Mouse (Mus musculus): ENCODE data around the gene Gstp3. TPM values are rescaled to one million over a fixed set of nuclear protein-coding genes. Genes with fewer than 3 reads are reported as not detected.

Gene Gstp3
- polyA plus RNA-seq (2014; fragmentation: Illumina TruSeq; extraction: RNeasy Lipid Tissue Mini Kit (QIAGEN cat#74804); ENCODE audit: low replicate concordance), result not detected

DNA sequence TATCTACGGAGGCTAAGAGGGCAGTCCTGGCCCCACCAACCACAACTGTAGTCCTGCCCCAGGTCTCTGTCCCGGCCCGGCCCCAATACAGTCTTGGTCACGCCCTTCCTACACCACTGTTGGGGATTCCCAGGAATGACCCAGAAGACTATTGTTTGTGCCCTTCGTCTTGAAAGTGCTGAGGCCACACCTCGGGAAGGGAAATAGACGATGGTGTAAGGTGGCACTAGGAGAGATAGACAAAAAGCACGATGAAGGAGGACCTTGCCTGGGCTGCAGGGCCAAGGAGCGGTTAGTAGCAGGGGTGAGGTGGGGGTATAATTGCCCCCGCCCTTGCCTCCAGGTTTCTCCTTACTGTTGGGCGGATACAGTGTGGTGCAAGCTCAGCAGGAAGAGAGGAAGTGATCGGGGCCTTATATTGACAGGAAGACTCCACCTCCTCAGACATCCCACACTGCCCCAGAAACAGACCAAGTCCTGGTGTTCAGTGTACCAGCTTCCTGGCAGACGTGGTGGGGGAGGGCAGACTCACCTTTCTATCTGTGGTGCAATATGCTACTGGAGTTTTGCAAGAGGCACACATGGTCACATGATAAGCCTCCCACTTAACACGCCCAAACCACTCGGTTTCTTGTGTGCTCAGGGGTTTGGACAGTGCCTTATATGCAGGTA is at the start of gene Gstp3:
Gene Gstp3, minus strand, starts transcription at position 501 of the 672 bp plus-strand sequence.

DNA sequence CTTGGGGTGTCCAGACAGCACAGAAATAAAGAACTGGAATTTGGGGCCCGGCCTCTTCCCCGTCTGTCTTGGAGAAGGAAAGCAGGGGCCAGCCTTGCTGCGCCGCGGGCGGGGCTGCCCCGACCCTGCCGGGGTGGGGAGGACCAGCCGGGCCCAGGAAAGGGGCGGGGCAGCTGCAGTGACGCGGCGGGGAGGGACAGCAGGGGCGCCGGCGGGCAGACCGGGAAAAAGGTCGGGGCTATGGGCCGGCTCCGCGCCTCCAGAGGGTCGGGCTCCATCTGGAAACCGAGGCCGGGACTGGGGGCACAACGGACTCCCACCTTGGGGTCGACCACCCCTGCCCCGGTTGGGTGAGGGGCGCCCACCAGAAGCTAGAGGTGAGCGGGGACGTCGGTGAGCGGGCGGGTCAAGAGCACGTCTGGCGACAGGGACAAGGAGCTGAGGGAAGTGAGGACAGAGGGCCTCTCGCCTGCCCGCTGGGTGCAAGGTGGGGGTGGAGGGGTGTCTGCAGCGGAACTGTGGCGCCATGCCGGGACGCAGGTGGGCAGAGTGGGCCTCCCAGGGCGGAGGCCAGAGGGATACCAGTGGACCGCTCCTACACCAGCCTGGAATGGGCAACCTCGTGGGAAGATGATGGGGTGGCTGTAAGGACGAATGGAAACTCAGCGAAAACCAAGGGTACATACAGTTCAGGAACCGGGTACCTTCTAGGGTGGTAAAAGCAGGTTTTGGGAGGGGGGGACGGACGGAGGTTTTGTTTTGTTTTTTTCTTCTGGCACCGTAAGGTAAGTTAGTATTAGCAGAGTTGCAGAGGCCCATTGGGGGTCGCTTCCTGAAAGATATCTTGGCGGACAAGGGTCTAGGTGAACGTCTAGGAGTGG is 40.7 kb upstream of the Gstp3 start, which contains the start of gene Pitpnm1:
Gene Pitpnm1, plus strand, starts transcription at position 162 of the 881 bp plus-strand sequence.

DNA sequence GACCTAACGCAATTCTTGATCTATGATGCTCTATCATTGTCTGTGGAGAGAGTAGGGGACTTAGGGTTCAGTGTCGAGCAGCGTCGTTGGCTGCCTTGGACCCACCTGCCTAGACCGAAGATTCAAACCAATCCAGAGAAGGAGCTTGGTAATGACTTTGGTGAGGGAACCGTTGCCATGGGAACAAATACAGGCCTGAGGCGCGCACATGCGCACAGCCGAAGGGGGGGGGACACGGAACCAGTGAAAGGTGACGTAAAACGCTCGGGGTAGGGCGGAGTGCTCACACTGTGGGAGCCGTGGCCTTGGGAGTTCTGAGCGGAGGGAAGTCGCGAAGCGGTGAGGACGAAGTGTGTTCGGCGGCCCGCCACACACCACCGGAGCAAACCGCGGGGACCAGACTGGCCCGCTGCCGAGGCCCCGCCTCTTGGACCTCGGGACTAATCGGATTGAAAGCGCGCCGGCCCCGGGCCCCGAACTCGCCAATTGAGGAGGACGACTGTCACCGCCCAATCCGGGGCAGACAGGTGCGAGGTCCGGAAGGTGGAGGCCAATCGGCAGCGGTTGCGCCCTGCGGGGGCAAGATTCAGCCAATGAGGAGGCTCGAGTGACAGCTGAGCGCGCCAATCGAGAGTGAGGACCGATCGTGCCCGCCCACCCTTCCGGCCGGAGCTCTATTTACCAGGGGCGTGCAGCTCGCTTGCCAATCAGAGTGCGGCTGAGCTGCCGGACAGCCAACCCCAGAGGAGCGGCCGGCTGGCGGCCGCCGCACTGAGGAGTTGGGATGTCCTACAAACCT is 37.5 kb upstream of the Gstp3 start, which contains the start of gene Cdk2ap2:
Gene Cdk2ap2, plus strand, starts transcription at position 541 of the 799 bp plus-strand sequence.

DNA sequence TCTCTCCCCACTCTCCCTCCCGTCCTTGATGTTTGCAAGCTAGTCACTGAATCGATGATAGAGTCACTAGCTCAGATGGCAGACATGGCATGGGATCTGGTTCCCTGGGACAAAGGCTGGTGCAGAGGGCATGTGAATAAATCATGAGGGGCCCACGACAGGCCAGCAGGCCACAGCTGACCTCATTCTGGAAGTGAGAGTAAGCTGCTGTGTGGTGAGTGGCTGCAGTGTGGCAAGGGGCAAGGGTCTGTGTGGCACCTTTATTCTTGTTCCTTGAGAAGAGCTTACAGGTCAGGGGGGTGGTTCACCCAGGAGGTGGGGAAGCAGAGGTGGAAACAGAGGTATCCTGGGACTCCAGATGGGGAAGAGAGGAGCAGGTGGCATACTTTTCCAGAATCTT is 22.0 kb upstream of the Gstp3 start, which contains the start of gene Cabp2:
Gene Cabp2, plus strand, starts transcription at position 185 of the 400 bp plus-strand sequence.

DNA sequence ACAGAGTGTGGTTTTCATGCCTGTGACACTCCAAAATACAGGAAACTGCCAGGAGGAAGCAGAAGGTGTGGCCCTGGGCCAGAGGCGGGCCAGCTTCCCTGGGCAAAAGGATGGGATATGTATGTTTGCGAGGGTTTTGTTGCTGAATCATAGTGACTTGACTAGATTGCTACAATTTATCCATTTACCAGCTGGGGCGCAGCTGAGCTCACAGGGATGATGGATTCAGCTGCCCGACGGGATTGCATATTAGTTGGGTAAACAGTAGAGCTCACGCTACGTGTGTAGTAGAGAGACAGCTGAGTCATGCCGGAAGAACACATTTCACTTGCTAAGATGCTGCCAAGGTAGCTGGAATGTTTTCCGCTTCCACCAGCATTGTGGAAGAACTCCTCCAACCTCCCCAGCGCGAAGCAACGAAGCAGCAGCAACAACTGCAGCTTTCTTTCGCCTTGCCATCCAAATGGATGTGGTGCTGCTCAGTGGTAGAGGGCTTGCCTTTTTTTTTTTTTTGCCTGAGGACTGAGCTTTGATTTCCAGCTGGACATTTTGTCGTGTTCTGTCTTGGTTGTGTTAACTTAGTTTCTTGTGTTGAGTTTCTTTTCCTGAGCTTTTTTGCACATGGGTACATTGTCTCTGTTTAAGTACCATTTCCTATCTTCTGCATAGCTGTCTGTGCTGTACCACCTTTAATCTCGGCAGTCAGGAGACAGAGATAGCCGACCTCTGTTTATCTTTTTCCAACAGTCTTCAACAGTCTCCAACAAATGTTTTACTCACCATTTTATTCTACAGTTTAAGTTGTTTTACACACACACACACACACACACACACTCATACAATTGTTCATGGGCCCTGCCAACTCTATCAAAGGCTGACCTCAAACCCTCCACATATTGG is 13.2 kb downstream of the Gstp3 start, which contains the start of gene Gstp2:
Gene Gstp2, minus strand, starts transcription at position 58 of the 900 bp plus-strand sequence.

DNA sequence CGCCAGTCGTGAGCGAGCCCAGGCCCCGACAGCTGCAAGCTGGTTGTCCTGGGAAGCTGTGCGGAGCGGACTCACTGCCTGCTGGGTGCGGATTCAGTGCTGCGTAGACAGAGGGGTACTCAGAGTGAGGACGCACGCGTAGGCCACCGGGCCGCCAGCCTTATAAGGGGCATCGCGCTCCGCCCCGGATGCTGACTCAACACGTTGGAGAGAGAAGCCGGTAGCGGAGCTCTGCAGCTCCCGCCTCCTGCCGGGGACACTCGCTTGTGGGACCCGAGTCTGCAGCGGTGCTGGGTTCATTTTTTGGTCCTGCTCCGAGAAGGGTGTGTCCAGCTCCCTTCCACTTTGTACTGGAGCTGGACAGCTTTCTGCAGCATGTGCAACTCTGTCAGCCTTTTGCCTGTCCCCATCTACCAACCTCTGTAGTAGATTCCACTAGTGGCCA is 21.6 kb downstream of the Gstp3 start, which contains the start of gene Gstp1:
Gene Gstp1, minus strand, starts transcription at position 198 of the 445 bp plus-strand sequence.

DNA sequence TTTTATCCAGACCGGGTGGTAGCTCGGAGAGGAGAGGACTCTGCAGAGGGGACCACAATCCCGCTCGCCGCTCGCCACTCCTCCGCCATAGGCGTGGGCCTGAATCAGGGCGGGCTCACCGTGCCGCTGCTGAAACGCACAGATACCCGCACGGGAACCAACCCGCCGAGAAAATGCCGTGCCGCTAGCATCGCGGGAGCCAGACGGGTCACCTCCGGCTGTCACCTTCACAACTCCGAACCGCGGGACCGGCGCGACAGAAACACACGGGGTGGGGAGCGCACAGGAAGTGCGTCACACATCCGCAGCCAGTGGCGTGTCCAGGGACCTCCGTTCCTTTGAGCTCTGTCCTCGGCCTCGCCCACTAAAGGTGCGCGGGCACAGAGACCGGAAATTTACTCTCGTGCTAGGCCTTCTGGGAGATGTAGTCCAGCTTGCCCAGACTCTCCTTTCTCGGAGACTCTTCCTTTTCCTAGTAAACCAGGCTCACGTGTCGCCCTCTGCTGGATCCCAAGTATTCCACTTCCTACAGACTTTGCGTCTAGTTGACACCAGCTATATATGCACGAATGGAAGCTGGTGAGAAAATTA is 46.8 kb downstream of the Gstp3 start, which contains the start of gene Ndufv1:
Gene Ndufv1, minus strand, starts transcription at position 375 of the 591 bp plus-strand sequence.

Other genes starting within 250 kb of the Gstp3 start
- gene Chka, start 207.8 kb downstream of the Gstp3 start, polyA plus RNA-seq (2014; fragmentation: Illumina TruSeq; extraction: RNeasy Lipid Tissue Mini Kit (QIAGEN cat#74804); ENCODE audit: low replicate concordance), result 266 TPM
- 1.8 TPM for gene Tcirg1, start 152.4 kb downstream of the Gstp3 start, polyA plus RNA-seq (2014; fragmentation: Illumina TruSeq; extraction: RNeasy Lipid Tissue Mini Kit (QIAGEN cat#74804); ENCODE audit: low replicate concordance)
- gene Ndufs8, start 146.8 kb downstream of the Gstp3 start, polyA plus RNA-seq (2014; fragmentation: Illumina TruSeq; extraction: RNeasy Lipid Tissue Mini Kit (QIAGEN cat#74804); ENCODE audit: low replicate concordance), result 0.63 TPM
- 1.9 TPM for gene Aldh3b1, start 129.8 kb downstream of the Gstp3 start, polyA plus RNA-seq (2014; fragmentation: Illumina TruSeq; extraction: RNeasy Lipid Tissue Mini Kit (QIAGEN cat#74804); ENCODE audit: low replicate concordance)
- gene Unc93b1, start 124.4 kb downstream of the Gstp3 start, polyA plus RNA-seq (2014; fragmentation: Illumina TruSeq; extraction: RNeasy Lipid Tissue Mini Kit (QIAGEN cat#74804); ENCODE audit: low replicate concordance), result 0.33 TPM
- gene Aldh3b3, start 100.9 kb downstream of the Gstp3 start, polyA plus RNA-seq (2014; fragmentation: Illumina TruSeq; extraction: RNeasy Lipid Tissue Mini Kit (QIAGEN cat#74804); ENCODE audit: low replicate concordance), result not detected
- not detected for gene Aldh3b2, start 87.2 kb downstream of the Gstp3 start, polyA plus RNA-seq (2014; fragmentation: Illumina TruSeq; extraction: RNeasy Lipid Tissue Mini Kit (QIAGEN cat#74804); ENCODE audit: low replicate concordance)
- 5.0 TPM for gene Acy3, start 73.0 kb downstream of the Gstp3 start, polyA plus RNA-seq (2014; fragmentation: Illumina TruSeq; extraction: RNeasy Lipid Tissue Mini Kit (QIAGEN cat#74804); ENCODE audit: low replicate concordance)
- gene Tbx10, start 66.8 kb downstream of the Gstp3 start, polyA plus RNA-seq (2014; fragmentation: Illumina TruSeq; extraction: RNeasy Lipid Tissue Mini Kit (QIAGEN cat#74804); ENCODE audit: low replicate concordance), result not detected
- gene Nudt8, start 59.0 kb downstream of the Gstp3 start, polyA plus RNA-seq (2014; fragmentation: Illumina TruSeq; extraction: RNeasy Lipid Tissue Mini Kit (QIAGEN cat#74804); ENCODE audit: low replicate concordance), result not detected
- 0.19 TPM for gene Gm49405, start 58.9 kb downstream of the Gstp3 start, polyA plus RNA-seq (2014; fragmentation: Illumina TruSeq; extraction: RNeasy Lipid Tissue Mini Kit (QIAGEN cat#74804); ENCODE audit: low replicate concordance)
- gene Doc2g, start 56.3 kb downstream of the Gstp3 start, polyA plus RNA-seq (2014; fragmentation: Illumina TruSeq; extraction: RNeasy Lipid Tissue Mini Kit (QIAGEN cat#74804); ENCODE audit: low replicate concordance), result not detected
- 2.5 TPM for gene Ndufv1, start 46.8 kb downstream of the Gstp3 start, polyA plus RNA-seq (2014; fragmentation: Illumina TruSeq; extraction: RNeasy Lipid Tissue Mini Kit (QIAGEN cat#74804); ENCODE audit: low replicate concordance)
- 15.3 TPM for gene Gstp1, start 21.6 kb downstream of the Gstp3 start, polyA plus RNA-seq (2014; fragmentation: Illumina TruSeq; extraction: RNeasy Lipid Tissue Mini Kit (QIAGEN cat#74804); ENCODE audit: low replicate concordance)
- 8.5 TPM for gene Gstp2, start 13.5 kb downstream of the Gstp3 start, polyA plus RNA-seq (2014; fragmentation: Illumina TruSeq; extraction: RNeasy Lipid Tissue Mini Kit (QIAGEN cat#74804); ENCODE audit: low replicate concordance)
- gene Cabp2, start 22.0 kb upstream of the Gstp3 start, polyA plus RNA-seq (2014; fragmentation: Illumina TruSeq; extraction: RNeasy Lipid Tissue Mini Kit (QIAGEN cat#74804); ENCODE audit: low replicate concordance), result not detected
- gene Cdk2ap2, start 37.6 kb upstream of the Gstp3 start, polyA plus RNA-seq (2014; fragmentation: Illumina TruSeq; extraction: RNeasy Lipid Tissue Mini Kit (QIAGEN cat#74804); ENCODE audit: low replicate concordance), result 2.9 TPM
- 0.93 TPM for gene Pitpnm1, start 40.4 kb upstream of the Gstp3 start, polyA plus RNA-seq (2014; fragmentation: Illumina TruSeq; extraction: RNeasy Lipid Tissue Mini Kit (QIAGEN cat#74804); ENCODE audit: low replicate concordance)
- not detected for gene Aip, start 66.3 kb upstream of the Gstp3 start, polyA plus RNA-seq (2014; fragmentation: Illumina TruSeq; extraction: RNeasy Lipid Tissue Mini Kit (QIAGEN cat#74804); ENCODE audit: low replicate concordance)
- gene Gpr152, start 80.2 kb upstream of the Gstp3 start, polyA plus RNA-seq (2014; fragmentation: Illumina TruSeq; extraction: RNeasy Lipid Tissue Mini Kit (QIAGEN cat#74804); ENCODE audit: low replicate concordance), result not detected
- 0.71 TPM for gene Cabp4, start 84.5 kb upstream of the Gstp3 start, polyA plus RNA-seq (2014; fragmentation: Illumina TruSeq; extraction: RNeasy Lipid Tissue Mini Kit (QIAGEN cat#74804); ENCODE audit: low replicate concordance)
- 9.9 TPM for gene Coro1b, start 89.0 kb upstream of the Gstp3 start, polyA plus RNA-seq (2014; fragmentation: Illumina TruSeq; extraction: RNeasy Lipid Tissue Mini Kit (QIAGEN cat#74804); ENCODE audit: low replicate concordance)
- gene Ptprcap, start 94.0 kb upstream of the Gstp3 start, polyA plus RNA-seq (2014; fragmentation: Illumina TruSeq; extraction: RNeasy Lipid Tissue Mini Kit (QIAGEN cat#74804); ENCODE audit: low replicate concordance), result 1.9 TPM
- 1.9 TPM for gene Rps6kb2, start 103.8 kb upstream of the Gstp3 start, polyA plus RNA-seq (2014; fragmentation: Illumina TruSeq; extraction: RNeasy Lipid Tissue Mini Kit (QIAGEN cat#74804); ENCODE audit: low replicate concordance)
- gene Carns1, start 115.9 kb upstream of the Gstp3 start, polyA plus RNA-seq (2014; fragmentation: Illumina TruSeq; extraction: RNeasy Lipid Tissue Mini Kit (QIAGEN cat#74804); ENCODE audit: low replicate concordance), result 0.67 TPM
- 0.56 TPM for gene Tbc1d10c, start 131.7 kb upstream of the Gstp3 start, polyA plus RNA-seq (2014; fragmentation: Illumina TruSeq; extraction: RNeasy Lipid Tissue Mini Kit (QIAGEN cat#74804); ENCODE audit: low replicate concordance)
- gene Ppp1ca, start 132.5 kb upstream of the Gstp3 start, polyA plus RNA-seq (2014; fragmentation: Illumina TruSeq; extraction: RNeasy Lipid Tissue Mini Kit (QIAGEN cat#74804); ENCODE audit: low replicate concordance), result 39.0 TPM
- 1.7 TPM for gene Rad9a, start 142.1 kb upstream of the Gstp3 start, polyA plus RNA-seq (2014; fragmentation: Illumina TruSeq; extraction: RNeasy Lipid Tissue Mini Kit (QIAGEN cat#74804); ENCODE audit: low replicate concordance)
- gene Clcf1, start 154.7 kb upstream of the Gstp3 start, polyA plus RNA-seq (2014; fragmentation: Illumina TruSeq; extraction: RNeasy Lipid Tissue Mini Kit (QIAGEN cat#74804); ENCODE audit: low replicate concordance), result 0.33 TPM
- gene AC109138.7, start 154.8 kb upstream of the Gstp3 start, polyA plus RNA-seq (2014; fragmentation: Illumina TruSeq; extraction: RNeasy Lipid Tissue Mini Kit (QIAGEN cat#74804); ENCODE audit: low replicate concordance), result not detected
- gene Pold4, start 172.3 kb upstream of the Gstp3 start, polyA plus RNA-seq (2014; fragmentation: Illumina TruSeq; extraction: RNeasy Lipid Tissue Mini Kit (QIAGEN cat#74804); ENCODE audit: low replicate concordance), result not detected
- gene Ssh3, start 209.6 kb upstream of the Gstp3 start, polyA plus RNA-seq (2014; fragmentation: Illumina TruSeq; extraction: RNeasy Lipid Tissue Mini Kit (QIAGEN cat#74804); ENCODE audit: low replicate concordance), result 4.9 TPM
- gene Ankrd13d, start 223.6 kb upstream of the Gstp3 start, polyA plus RNA-seq (2014; fragmentation: Illumina TruSeq; extraction: RNeasy Lipid Tissue Mini Kit (QIAGEN cat#74804); ENCODE audit: low replicate concordance), result not detected
- gene Grk2, start 246.7 kb upstream of the Gstp3 start, polyA plus RNA-seq (2014; fragmentation: Illumina TruSeq; extraction: RNeasy Lipid Tissue Mini Kit (QIAGEN cat#74804); ENCODE audit: low replicate concordance), result 13.4 TPM

Data from small intestine, adult 10 weeks (tissue).